Mouse (Mus musculus) left cerebral cortex, adult 6 months (tissue): Measurements from ENCODE around the gene Asic4. TPM values are rescaled to one million over a fixed set of nuclear protein-coding genes. Genes with fewer than 3 reads are reported as not detected.

Experiments
- long read RNA-seq, 2 experiments: library from polyadenylated mRNA; unstranded; transcript quantifications; one replicate each; pipeline ENCODE4 v2.0.0; 2019 to 2020
- polyA plus RNA-seq: library from polyadenylated mRNA; unstranded; fragments of <200 nt; fragmentation: Nextera tagmentation; gene quantifications from 2 replicates; pipeline ENCODE4 v1.2.3, GENCODE M21; 2021

Asic4 gene
- polyA plus RNA-seq = 2.7 and 3.6 TPM in 2 replicates
- long read RNA-seq, experiment 1, transcript Asic4-201 (10 exons, 2,464 nt) = major isoform, 69 of 72 reads
- long read RNA-seq, experiment 1, partial matches to known transcripts = 3 of 72 reads
- long read RNA-seq, experiment 1, other reads (novel, unspliced or antisense) = 0 of 72 reads
- long read RNA-seq, experiment 2, partial matches to known transcripts = 1 of 5 reads
- long read RNA-seq, experiment 2, other reads (novel, unspliced or antisense) = 1 of 5 reads

GRCm38 (mm10) chr1:75450314-75451005, at the start of gene Asic4:
Asic4 (plus strand) TSS chr1:75450436.

GRCm38 (mm10) chr1:75435475-75436328, 14.5 kb upstream of the Asic4 start, which contains the start of gene Gmppa:
Gmppa (plus strand) TSS chr1:75435930.

GRCm38 (mm10) chr1:75478916-75479634, 28.8 kb downstream of the Asic4 start, which contains the start of the genes Chpf and Tmem198:
Chpf (minus strand) TSS chr1:75479307.
Tmem198 (plus strand) TSS chr1:75479532.

GRCm38 (mm10) chr1:75505956-75506831, 56.0 kb downstream of the Asic4 start, which contains the start of gene Obsl1:
Obsl1 (minus strand) TSS chr1:75506452.

GRCm38 (mm10) chr1:75507006-75507405, 56.8 kb downstream of the Asic4 start, which contains the start of gene Inha:
Inha (plus strand) TSS chr1:75507077.

GRCm38 (mm10) chr1:75521321-75522031, 71.2 kb downstream of the Asic4 start, which contains the start of gene Stk11ip:
Stk11ip (plus strand) TSS chr1:75521529.

Other genes with a start within 250 kb of the Asic4 start
- gene Glb1l, start 239.6 kb upstream of the Asic4 start, polyA plus RNA-seq = 1.8 and 2.2 TPM in 2 replicates
- gene Stk16, start 239.6 kb upstream of the Asic4 start, polyA plus RNA-seq = 79.4 and 83.1 TPM in 2 replicates
- gene Tuba4a, start 230.6 kb upstream of the Asic4 start, polyA plus RNA-seq = 232 and 261 TPM in 2 replicates
- gene A630095N17Rik, start 218.3 kb upstream of the Asic4 start, polyA plus RNA-seq = not detected in 2 replicates
- 57.8 and 73.1 TPM in 2 replicates for gene Dnajb2, start 214.0 kb upstream of the Asic4 start, polyA plus RNA-seq
- 113 and 159 TPM in 2 replicates for gene Ptprn, start 185.9 kb upstream of the Asic4 start, polyA plus RNA-seq
- gene Resp18, start 172.0 kb upstream of the Asic4 start, polyA plus RNA-seq = 215 and 275 TPM in 2 replicates
- gene Dnpep, start 132.4 kb upstream of the Asic4 start, polyA plus RNA-seq = 81.6 and 92.2 TPM in 2 replicates
- 1.2 and 1.5 TPM in 2 replicates for gene Des, start 90.1 kb upstream of the Asic4 start, polyA plus RNA-seq
- 46.1 and 63.7 TPM in 2 replicates for gene Speg, start 75.1 kb upstream of the Asic4 start, polyA plus RNA-seq
- 27.0 and 29.7 TPM in 2 replicates for gene Gmppa, start 14.5 kb upstream of the Asic4 start, polyA plus RNA-seq
- gene Chpf, start 28.9 kb downstream of the Asic4 start, polyA plus RNA-seq = 47.4 and 88.6 TPM in 2 replicates
- 52.6 and 63.4 TPM in 2 replicates for gene Tmem198, start 29.1 kb downstream of the Asic4 start, polyA plus RNA-seq
- gene Obsl1, start 56.0 kb downstream of the Asic4 start, polyA plus RNA-seq = 5.8 and 8.1 TPM in 2 replicates
- 3.2 and 4.8 TPM in 2 replicates for gene Inha, start 56.6 kb downstream of the Asic4 start, polyA plus RNA-seq
- 12.6 and 13.3 TPM in 2 replicates for gene Stk11ip, start 71.1 kb downstream of the Asic4 start, polyA plus RNA-seq
- 29.4 and 48.5 TPM in 2 replicates for gene Slc4a3, start 95.8 kb downstream of the Asic4 start, polyA plus RNA-seq